Mouse (Mus musculus): ENCODE results near the gene Bcap29.

DNA sequence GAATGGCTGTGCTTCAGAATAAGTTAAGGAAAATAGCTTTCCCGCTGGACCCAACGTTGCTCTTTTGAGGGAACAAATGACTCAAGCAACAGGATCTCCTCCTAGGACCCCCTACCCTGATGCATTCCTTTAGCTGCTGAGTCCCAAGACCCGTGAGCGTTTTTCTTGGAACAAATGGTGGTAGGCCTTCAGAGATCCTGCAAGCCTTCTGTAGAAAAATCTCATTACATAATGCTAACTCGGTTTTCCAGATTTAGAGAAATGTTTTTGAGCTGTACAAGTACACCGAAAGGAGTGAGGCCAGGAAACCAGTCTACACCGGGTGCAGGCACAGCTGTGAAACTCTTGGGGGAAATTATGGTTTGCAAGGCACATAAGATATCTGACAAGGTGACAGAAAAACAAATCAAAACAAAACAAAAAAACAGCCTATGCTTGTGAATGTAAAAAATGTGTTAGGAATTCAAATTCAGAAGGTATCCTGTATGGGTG, 53.1 kb downstream of the Bcap29 start:
- no peak for TF ChIP-seq E2F4 (IDR thresholded peaks at IDR 0.05; ENCODE audit: insufficient replicate concordance, low read depth, low read length)
- no peak for TF ChIP-seq EP300 (IDR thresholded peaks at IDR 0.05; ENCODE audit: low read length)
- no peak for TF ChIP-seq POLR2A (IDR thresholded peaks at IDR 0.05; ENCODE audit: low read depth, low read length)
- no peak for TF ChIP-seq HCFC1 (IDR thresholded peaks at IDR 0.05; ENCODE audit: low read depth, low read length)
- TF ChIP-seq ZMIZ1 (IDR thresholded peaks at IDR 0.05; ENCODE audit: low read depth, low read length), result no peak
- no peak for TF ChIP-seq SMC3 (IDR thresholded peaks at IDR 0.05; ENCODE audit: low read depth, low read length)
- TF ChIP-seq CTCF (conservative IDR thresholded peaks at IDR 0.05 in 1 of 2, IDR thresholded peaks at IDR 0.05 in 1 of 2; ENCODE audit: low read depth in 2 of 2, low read length in 2 of 2), result no peak
- no peak for TF ChIP-seq MAFK (IDR thresholded peaks at IDR 0.05; ENCODE audit: insufficient replicate concordance, low read length)
- no peak for TF ChIP-seq ETS1 (conservative IDR thresholded peaks at IDR 0.05; ENCODE audit: low read depth, low read length)
- TF ChIP-seq POLR2AphosphoS2 (IDR thresholded peaks at IDR 0.05; ENCODE audit: low read depth, low read length), result no peak
